Mouse (Mus musculus) myocyte (in vitro differentiated cells): Measurements from ENCODE around the gene Kncn.

Experiments
- MAX ChIP-seq: IDR thresholded peaks from one replicate; pipeline ENCODE4 v1.6.1; 2011; ENCODE audit warnings: low read depth, mild to moderate bottlenecking, control low read depth
- POLR2A ChIP-seq: IDR thresholded peaks from one replicate; pipeline ENCODE4 v1.6.1; 2011; ENCODE audit warnings: low read depth, mild to moderate bottlenecking, control low read depth, moderate library complexity; ENCODE audit not compliant: insufficient read length
- POLR2AphosphoS2 ChIP-seq: IDR thresholded peaks from one replicate; pipeline ENCODE4 v1.6.1; 2011; ENCODE audit warnings: low read depth, control low read depth; ENCODE audit not compliant: insufficient read length

GRCm38 (mm10) chr4:115906791-115907190 lies 22.6 kb downstream of the Kncn start:
- TF ChIP-seq POLR2A, result no peak
- no peak for TF ChIP-seq POLR2AphosphoS2
- no peak for TF ChIP-seq MAX
